Mouse (Mus musculus) megakaryocyte-erythroid progenitor cell, adult 5-6 weeks (primary cell): Measurements from ENCODE around the gene Wdr91. TPM values are rescaled to one million over a fixed set of nuclear protein-coding genes. Genes with fewer than 3 reads are reported as not detected.

Experiments used
- ATAC-seq: replicated peaks from 2 replicates; pipeline ENCODE4 v1.8.0; 2016; ENCODE audit warnings: mild to moderate bottlenecking, inconsistent platforms; ENCODE audit not compliant: severe bottlenecking, poor library complexity, low FRiP score, low TSS enrichment
- total RNA-seq, 2 experiments: library from RNA; stranded (forward) in 1 of 2; stranded (reverse) in 1 of 2; fragments of 200-1000, 215-1000 nt in 1 of 2; fragments of >200 nt in 1 of 2; fragmentation: Nextera tagmentation in 1 of 2; gene quantifications; 2 replicates each; pipeline ENCODE4 v1.2.3; 2014 to 2017

The Wdr91 gene
- total RNA-seq, 2 experiments from 2014 or later = 24.4 TPM

GRCm38 (mm10) chr6:34920631-34921030 is 10.0 kb upstream of the Wdr91 start:
- ATAC-seq = no peak

- ATAC-seq = no peak
Measured at GRCm38 (mm10) chr6:34919956-34920355, 9.3 kb upstream of the Wdr91 start, which contains the start of gene Stra8. Stra8 (plus strand) TSS chr6:34920163.

- no peak for ATAC-seq
Measured at GRCm38 (mm10) chr6:34919146-34919545, 8.5 kb upstream of the Wdr91 start.

GRCm38 (mm10) chr6:34914462-34914861 is 3.8 kb upstream of the Wdr91 start:
- ATAC-seq = no peak

GRCm38 (mm10) chr6:34913341-34914040 is 2.8 kb upstream of the Wdr91 start:
- ATAC-seq = no peak

- no peak for ATAC-seq
Measured at GRCm38 (mm10) chr6:34909631-34910345, 888 bp downstream of the Wdr91 start.

- peak; percentile 5; the same call in 1 of the 2 replicates for ATAC-seq
Measured at GRCm38 (mm10) chr6:34907696-34908260, 2.9 kb downstream of the Wdr91 start.

- peak; percentile 67 for ATAC-seq
Measured at GRCm38 (mm10) chr6:34907121-34907614, 3.5 kb downstream of the Wdr91 start.

GRCm38 (mm10) chr6:34906661-34907060 is 4.0 kb downstream of the Wdr91 start:
- no peak for ATAC-seq

GRCm38 (mm10) chr6:34906125-34906524 is 4.6 kb downstream of the Wdr91 start:
- ATAC-seq = no peak

- no peak for ATAC-seq
Measured at GRCm38 (mm10) chr6:34904361-34904760, 6.3 kb downstream of the Wdr91 start.

- ATAC-seq = no peak
Measured at GRCm38 (mm10) chr6:34903851-34904250, 6.8 kb downstream of the Wdr91 start.

- ATAC-seq = 0 out of 2 replicates have a peak, but pooled peaks have one; percentile 32
Measured at GRCm38 (mm10) chr6:34903441-34903840, 7.2 kb downstream of the Wdr91 start.

GRCm38 (mm10) chr6:34902578-34902977 is 8.1 kb downstream of the Wdr91 start:
- no peak for ATAC-seq

GRCm38 (mm10) chr6:34901911-34902444 is 8.7 kb downstream of the Wdr91 start:
- ATAC-seq = no peak

GRCm38 (mm10) chr6:34900990-34901389 is 9.7 kb downstream of the Wdr91 start:
- ATAC-seq = no peak

GRCm38 (mm10) chr6:34899127-34899526 is 11.5 kb downstream of the Wdr91 start:
- peak; percentile 84 for ATAC-seq

- no peak for ATAC-seq
Measured at GRCm38 (mm10) chr6:34896168-34896780, 14.4 kb downstream of the Wdr91 start.

GRCm38 (mm10) chr6:34895569-34895968 is 15.1 kb downstream of the Wdr91 start:
- ATAC-seq = no peak

GRCm38 (mm10) chr6:34889185-34889584 is 21.5 kb downstream of the Wdr91 start:
- no peak for ATAC-seq
